Mouse (Mus musculus): Measurements from ENCODE around the gene Aes. TPM values are rescaled to one million over a fixed set of nuclear protein-coding genes. Genes with fewer than 3 reads are reported as not detected.

The Aes gene
- polyA plus RNA-seq, 1 experiment from 2014 or later: 598 TPM

- peak; percentile 18; the same call in 1 of the 2 replicates for ATAC-seq (ENCODE audit: insufficient number of reproducible peaks, insufficient read depth, low FRiP score, low read depth)
- Histone ChIP-seq H3K4me2 (ENCODE audit: low read length) (peak overlapping the region; percentile 51), H3K4me3 (ENCODE audit: control insufficient read depth in 1 of 2, insufficient read depth in 1 of 2, low read depth in 1 of 2, low read length in 2 of 2) (peak overlapping the region; percentile 15 to 27; a peak in 1 of 4 replicates), H3K4me1 (ENCODE audit: control insufficient read depth in 2 of 2, insufficient read depth in 2 of 2, low read length in 2 of 2) (peaks cover 32 to 57% of the 10 kb centered on the region in 2 experiments), H3K9ac (ENCODE audit: low read length) (peak overlapping the region; percentile 18), H3K27ac (replicated peaks in 1 of 2; ENCODE audit: control insufficient read depth in 1 of 2, insufficient read depth in 1 of 2, low read depth in 2 of 2, low read length in 2 of 2) (peak overlapping the region; percentile 13 to 54), H3K9me3 (ENCODE audit: control insufficient read depth, low read length) (no peaks in the 10 kb centered on the region), H3K27me3 (ENCODE audit: control insufficient read depth, insufficient read depth, low read length) (no peaks in the 10 kb centered on the region), H3K36me3 (ENCODE audit: control insufficient read depth, insufficient read depth, low read length) (peaks cover 61% of the 10 kb centered on the region)
- WGBS: 4% methylated on average over 10 of the region's 10 CpGs
Observed at GRCm38 (mm10) chr10:81564216-81564615, 4.9 kb downstream of the Aes start.

- Histone ChIP-seq H3K27ac (replicated peaks in 1 of 2; ENCODE audit: control insufficient read depth in 1 of 2, insufficient read depth in 1 of 2, low read depth in 2 of 2, low read length in 2 of 2) (peak overlapping the region; percentile 13 to 54; a peak in 3 of 4 replicates), H3K36me3 (ENCODE audit: control insufficient read depth, insufficient read depth, low read length) (peaks cover 61% of the 10 kb centered on the region), H3K9ac (ENCODE audit: low read length) (no peak overlapping the region), H3K4me2 (ENCODE audit: low read length) (peak overlapping the region; percentile 51; the same call in 1 of the 2 replicates), H3K27me3 (ENCODE audit: control insufficient read depth, insufficient read depth, low read length) (no peaks in the 10 kb centered on the region), H3K4me3 (ENCODE audit: control insufficient read depth in 1 of 2, insufficient read depth in 1 of 2, low read depth in 1 of 2, low read length in 2 of 2) (no peak overlapping the region), H3K9me3 (ENCODE audit: control insufficient read depth, low read length) (no peaks in the 10 kb centered on the region), H3K4me1 (ENCODE audit: control insufficient read depth in 2 of 2, insufficient read depth in 2 of 2, low read length in 2 of 2) (peaks cover 38 to 62% of the 10 kb centered on the region in 2 experiments)
- 38% methylated on average over 10 of the region's 10 CpGs for WGBS
- no peak for ATAC-seq (ENCODE audit: insufficient number of reproducible peaks, insufficient read depth, low FRiP score, low read depth)
Observed at GRCm38 (mm10) chr10:81564734-81565133, 5.4 kb downstream of the Aes start.

GRCm38 (mm10) chr10:81565257-81566228 lies 6.3 kb downstream of the Aes start:
- peaks cover 61% of the 10 kb centered on the region for H3K36me3 ChIP-seq (ENCODE audit: control insufficient read depth, insufficient read depth, low read length)
- no peak for ATAC-seq (ENCODE audit: insufficient number of reproducible peaks, insufficient read depth, low FRiP score, low read depth)
- H3K4me3 ChIP-seq (ENCODE audit: control insufficient read depth in 1 of 2, insufficient read depth in 1 of 2, low read depth in 1 of 2, low read length in 2 of 2): no peak overlapping the region
- H3K4me2 ChIP-seq (ENCODE audit: low read length): no peak overlapping the region
- no peaks in the 10 kb centered on the region for H3K27me3 ChIP-seq (ENCODE audit: control insufficient read depth, insufficient read depth, low read length)
- no peaks in the 10 kb centered on the region for H3K9me3 ChIP-seq (ENCODE audit: control insufficient read depth, low read length)
- no peak overlapping the region for H3K27ac ChIP-seq (replicated peaks in 1 of 2; ENCODE audit: control insufficient read depth in 1 of 2, insufficient read depth in 1 of 2, low read depth in 2 of 2, low read length in 2 of 2)
- no peak overlapping the region for H3K9ac ChIP-seq (ENCODE audit: low read length)
- peaks cover 45 to 70% of the 10 kb centered on the region in 2 experiments for H3K4me1 ChIP-seq (ENCODE audit: control insufficient read depth in 2 of 2, insufficient read depth in 2 of 2, low read length in 2 of 2)
- 44% methylated on average over 20 of the region's 20 CpGs for WGBS

GRCm38 (mm10) chr10:81568381-81569191 lies 9.3 kb downstream of the Aes start:
- Histone ChIP-seq H3K27ac (replicated peaks in 1 of 2; ENCODE audit: control insufficient read depth in 1 of 2, insufficient read depth in 1 of 2, low read depth in 2 of 2, low read length in 2 of 2) (peak overlapping the region; percentile 81 to 82), H3K9ac (ENCODE audit: low read length) (peak overlapping the region; percentile 65), H3K4me1 (ENCODE audit: control insufficient read depth in 2 of 2, insufficient read depth in 2 of 2, low read length in 2 of 2) (peaks cover 40 to 53% of the 10 kb centered on the region in 2 experiments), H3K27me3 (ENCODE audit: control insufficient read depth, insufficient read depth, low read length) (no peaks in the 10 kb centered on the region), H3K4me3 (ENCODE audit: control insufficient read depth in 1 of 2, insufficient read depth in 1 of 2, low read depth in 1 of 2, low read length in 2 of 2) (no peak overlapping the region), H3K36me3 (ENCODE audit: control insufficient read depth, insufficient read depth, low read length) (peaks cover 38% of the 10 kb centered on the region), H3K9me3 (ENCODE audit: control insufficient read depth, low read length) (no peaks in the 10 kb centered on the region), H3K4me2 (ENCODE audit: low read length) (peak overlapping the region; percentile 53)
- WGBS: 10% methylated on average over 16 of the region's 16 CpGs
- ATAC-seq (ENCODE audit: insufficient number of reproducible peaks, insufficient read depth, low FRiP score, low read depth): peak; percentile 14; the same call in 1 of the 2 replicates

GRCm38 (mm10) chr10:81569507-81570237 lies 10.4 kb downstream of the Aes start:
- peaks cover 33 to 42% of the 10 kb centered on the region in 2 experiments for H3K4me1 ChIP-seq (ENCODE audit: control insufficient read depth in 2 of 2, insufficient read depth in 2 of 2, low read length in 2 of 2)
- no peak for ATAC-seq (ENCODE audit: insufficient number of reproducible peaks, insufficient read depth, low FRiP score, low read depth)
- H3K4me2 ChIP-seq (ENCODE audit: low read length): no peak overlapping the region

GRCm38 (mm10) chr10:81570238-81570800 lies 11.0 kb downstream of the Aes start:
- peaks cover 21% of the 10 kb centered on the region for H3K36me3 ChIP-seq (ENCODE audit: control insufficient read depth, insufficient read depth, low read length)
- no peak for ATAC-seq (ENCODE audit: insufficient number of reproducible peaks, insufficient read depth, low FRiP score, low read depth)
- peak overlapping the region; percentile 75 for H3K4me2 ChIP-seq (ENCODE audit: low read length)
- no peaks in the 10 kb centered on the region for H3K27me3 ChIP-seq (ENCODE audit: control insufficient read depth, insufficient read depth, low read length)
- peak overlapping the region; percentile 72 for H3K9ac ChIP-seq (ENCODE audit: low read length)
- H3K9me3 ChIP-seq (ENCODE audit: control insufficient read depth, low read length): no peaks in the 10 kb centered on the region
- H3K4me3 ChIP-seq (ENCODE audit: control insufficient read depth in 1 of 2, insufficient read depth in 1 of 2, low read depth in 1 of 2, low read length in 2 of 2): peak overlapping the region; percentile 38 to 44
- H3K4me1 ChIP-seq (ENCODE audit: control insufficient read depth in 2 of 2, insufficient read depth in 2 of 2, low read length in 2 of 2): peaks cover 35 to 38% of the 10 kb centered on the region in 2 experiments
- peak overlapping the region; percentile 77 to 82 for H3K27ac ChIP-seq (replicated peaks in 1 of 2; ENCODE audit: control insufficient read depth in 1 of 2, insufficient read depth in 1 of 2, low read depth in 2 of 2, low read length in 2 of 2)
- WGBS: 8% methylated on average over 9 of the region's 11 CpGs

More at GRCm38 (mm10) chr10:81569507-81570237, 10.4 kb downstream of the Aes start:
- peak overlapping the region; percentile 64; the same call in 1 of the 2 replicates for H3K9ac ChIP-seq (ENCODE audit: low read length)
- H3K36me3 ChIP-seq (ENCODE audit: control insufficient read depth, insufficient read depth, low read length): peaks cover 27% of the 10 kb centered on the region
- WGBS: 65% methylated on average over 9 of the region's 9 CpGs
- no peaks in the 10 kb centered on the region for H3K27me3 ChIP-seq (ENCODE audit: control insufficient read depth, insufficient read depth, low read length)
- H3K4me3 ChIP-seq (ENCODE audit: control insufficient read depth in 1 of 2, insufficient read depth in 1 of 2, low read depth in 1 of 2, low read length in 2 of 2): no peak overlapping the region
- H3K9me3 ChIP-seq (ENCODE audit: control insufficient read depth, low read length): no peaks in the 10 kb centered on the region
- peak overlapping the region; percentile 81 to 82 for H3K27ac ChIP-seq (replicated peaks in 1 of 2; ENCODE audit: control insufficient read depth in 1 of 2, insufficient read depth in 1 of 2, low read depth in 2 of 2, low read length in 2 of 2)

All from heart, embryonic 14.5 days (tissue).